Mouse (Mus musculus): ENCODE results near the gene Adgrb2. TPM values are rescaled to one million over a fixed set of nuclear protein-coding genes. Genes with fewer than 3 reads are reported as not detected.

Gene Adgrb2
- polyA plus RNA-seq, 1 experiment from 2014 or later = 1.5 TPM

DNA sequence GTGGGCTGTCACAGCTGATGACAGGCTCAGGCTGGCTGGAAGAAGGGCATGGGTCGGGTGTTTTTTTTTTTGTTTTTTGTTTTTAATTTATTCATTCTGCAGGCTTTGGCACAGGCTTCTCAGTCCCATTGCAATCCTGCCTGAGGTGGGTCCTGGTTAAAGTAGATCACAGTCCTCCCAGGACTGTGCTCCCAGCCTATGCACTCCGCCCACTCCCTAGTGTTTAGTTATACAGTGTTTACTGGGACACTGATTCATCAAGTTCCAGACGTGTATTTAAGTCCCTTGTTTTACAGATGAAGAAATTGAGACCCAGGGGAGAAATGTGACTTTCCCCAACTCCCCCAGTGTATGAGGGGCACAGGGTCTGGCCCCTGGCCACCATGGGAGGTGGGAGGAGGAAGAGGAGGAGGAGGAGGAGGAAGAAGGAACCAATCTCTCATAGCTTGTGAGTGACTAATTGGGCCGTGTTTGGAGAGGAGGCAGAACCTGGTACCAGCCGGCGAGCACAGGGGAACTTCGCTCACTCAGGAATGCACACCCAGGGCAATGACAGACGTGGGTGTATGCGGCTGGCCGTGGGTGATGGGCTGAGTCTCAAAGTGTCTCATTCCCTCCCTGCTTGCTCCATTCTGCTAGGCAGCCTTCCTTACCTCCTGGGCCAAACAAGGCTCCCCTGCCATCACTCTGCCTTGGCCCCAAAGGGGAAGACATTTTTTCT is 39.0 kb downstream of the Adgrb2 start:
- Histone ChIP-seq H3K27ac (replicated peaks; ENCODE audit: low read depth, low read length) (no peak overlapping the region), H3K4me1 (ENCODE audit: control insufficient read depth, insufficient read depth, low read length) (no peaks in the 10 kb centered on the region), H3K4me2 (ENCODE audit: low read depth, severe bottlenecking) (no peak overlapping the region), H3K9me3 (ENCODE audit: control insufficient read depth, low read length) (no peaks in the 10 kb centered on the region), H3K9ac (ENCODE audit: low read length) (no peak overlapping the region), H3K27me3 (ENCODE audit: control insufficient read depth, insufficient read depth, low read length) (no peaks in the 10 kb centered on the region), H3K4me3 (ENCODE audit: low read depth, low read length) (no peak overlapping the region), H3K36me3 (ENCODE audit: control insufficient read depth, insufficient read depth, low read length) (no peaks in the 10 kb centered on the region)
- 74% methylated on average over 10 of the region's 10 CpGs for WGBS
- DNase-seq (ENCODE audit: low spot score) = no peak
- ATAC-seq (ENCODE audit: insufficient number of reproducible peaks, low FRiP score, low TSS enrichment, low read depth) = no peak

DNA sequence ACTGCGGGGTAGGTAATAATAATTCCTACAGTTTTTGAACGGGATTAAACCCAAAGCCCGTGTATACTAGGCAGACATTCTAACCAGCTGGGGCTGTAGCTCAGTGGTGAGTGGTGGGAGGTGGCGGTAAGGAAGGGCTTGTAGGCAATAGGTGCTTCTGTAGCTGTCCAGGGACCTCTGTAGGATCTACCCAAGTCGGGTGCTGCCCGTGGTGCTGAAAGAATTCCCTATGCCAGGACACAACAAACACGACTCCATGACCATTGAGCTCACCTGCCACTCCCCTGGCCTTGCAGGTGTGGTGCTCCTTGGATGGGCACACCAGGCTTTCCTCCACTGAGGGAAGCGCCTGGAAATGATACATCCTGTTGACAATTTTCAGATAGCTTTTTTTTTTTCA is 40.9 kb downstream of the Adgrb2 start:
- Histone ChIP-seq H3K27ac (replicated peaks; ENCODE audit: low read depth, low read length) (no peak overlapping the region), H3K9me3 (ENCODE audit: control insufficient read depth, low read length) (no peaks in the 10 kb centered on the region), H3K9ac (ENCODE audit: low read length) (no peak overlapping the region), H3K4me2 (ENCODE audit: low read depth, severe bottlenecking) (no peak overlapping the region), H3K4me3 (ENCODE audit: low read depth, low read length) (no peak overlapping the region), H3K36me3 (ENCODE audit: control insufficient read depth, insufficient read depth, low read length) (no peaks in the 10 kb centered on the region), H3K4me1 (ENCODE audit: control insufficient read depth, insufficient read depth, low read length) (no peaks in the 10 kb centered on the region), H3K27me3 (ENCODE audit: control insufficient read depth, insufficient read depth, low read length) (no peaks in the 10 kb centered on the region)
- no peak for ATAC-seq (ENCODE audit: insufficient number of reproducible peaks, low FRiP score, low TSS enrichment, low read depth)
- WGBS = 41% methylated on average over 8 of the region's 8 CpGs
- peak; percentile 71 for DNase-seq (ENCODE audit: low spot score)

DNA sequence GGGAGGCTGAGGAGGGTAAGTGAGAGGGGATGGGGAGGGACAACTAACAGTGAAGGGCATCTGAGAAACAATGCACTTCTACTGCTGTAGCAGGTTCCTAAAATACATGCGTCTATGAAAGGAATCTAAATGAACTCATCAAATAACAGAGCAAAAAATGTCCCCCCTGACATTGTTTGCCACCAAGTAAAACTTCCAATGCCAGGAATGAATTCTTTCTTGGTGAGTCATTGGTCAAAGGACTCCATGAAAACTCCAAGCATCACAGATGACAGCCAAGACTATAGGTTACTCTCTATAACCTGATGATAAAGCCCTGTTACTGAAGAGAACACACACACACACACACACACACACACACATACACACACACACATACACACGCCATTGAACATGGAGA is 46.5 kb downstream of the Adgrb2 start:
- Histone ChIP-seq H3K4me2 (ENCODE audit: low read depth, severe bottlenecking) (no peak overlapping the region), H3K9me3 (ENCODE audit: control insufficient read depth, low read length) (no peaks in the 10 kb centered on the region), H3K4me1 (ENCODE audit: control insufficient read depth, insufficient read depth, low read length) (no peaks in the 10 kb centered on the region), H3K27me3 (ENCODE audit: control insufficient read depth, insufficient read depth, low read length) (peaks cover 8% of the 10 kb centered on the region), H3K9ac (ENCODE audit: low read length) (no peak overlapping the region), H3K27ac (replicated peaks; ENCODE audit: low read depth, low read length) (no peak overlapping the region), H3K36me3 (ENCODE audit: control insufficient read depth, insufficient read depth, low read length) (no peaks in the 10 kb centered on the region), H3K4me3 (ENCODE audit: low read depth, low read length) (no peak overlapping the region)
- WGBS = 86% methylated on average over 2 of the region's 2 CpGs
- DNase-seq (ENCODE audit: low spot score) = no peak
- ATAC-seq (ENCODE audit: insufficient number of reproducible peaks, low FRiP score, low TSS enrichment, low read depth) = no peak

DNA sequence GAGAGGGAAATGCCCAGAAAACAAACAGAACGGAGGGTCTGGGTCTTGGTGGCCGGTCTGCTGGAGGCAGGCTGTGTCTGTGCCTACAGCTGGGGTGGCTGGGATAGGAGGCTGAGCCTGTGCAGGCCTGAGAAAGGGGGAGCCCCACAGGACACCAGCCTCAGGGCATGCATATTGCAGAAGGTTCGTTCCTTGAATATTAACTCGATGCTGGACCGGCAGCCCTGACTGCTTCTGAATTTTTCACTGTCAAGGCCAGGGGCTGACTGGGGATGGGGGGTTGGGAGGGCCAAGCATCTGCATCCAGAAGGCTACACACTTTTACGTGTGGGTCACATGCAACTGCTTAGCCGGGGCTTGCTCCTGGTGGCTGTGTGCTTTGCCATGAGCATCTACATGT is 48.8 kb downstream of the Adgrb2 start:
- Histone ChIP-seq H3K27ac (replicated peaks; ENCODE audit: low read depth, low read length) (no peak overlapping the region), H3K4me2 (ENCODE audit: low read depth, severe bottlenecking) (no peak overlapping the region), H3K4me3 (ENCODE audit: low read depth, low read length) (no peak overlapping the region), H3K36me3 (ENCODE audit: control insufficient read depth, insufficient read depth, low read length) (no peaks in the 10 kb centered on the region), H3K9ac (ENCODE audit: low read length) (no peak overlapping the region), H3K27me3 (ENCODE audit: control insufficient read depth, insufficient read depth, low read length) (peaks cover 8% of the 10 kb centered on the region), H3K9me3 (ENCODE audit: control insufficient read depth, low read length) (no peaks in the 10 kb centered on the region), H3K4me1 (ENCODE audit: control insufficient read depth, insufficient read depth, low read length) (peaks cover 9% of the 10 kb centered on the region; the same call in 1 of the 2 replicates)
- DNase-seq (ENCODE audit: low spot score) (no peak), ATAC-seq (ENCODE audit: insufficient number of reproducible peaks, low FRiP score, low TSS enrichment, low read depth) (no peak)
- WGBS = 58% methylated on average over 7 of the region's 7 CpGs

DNA sequence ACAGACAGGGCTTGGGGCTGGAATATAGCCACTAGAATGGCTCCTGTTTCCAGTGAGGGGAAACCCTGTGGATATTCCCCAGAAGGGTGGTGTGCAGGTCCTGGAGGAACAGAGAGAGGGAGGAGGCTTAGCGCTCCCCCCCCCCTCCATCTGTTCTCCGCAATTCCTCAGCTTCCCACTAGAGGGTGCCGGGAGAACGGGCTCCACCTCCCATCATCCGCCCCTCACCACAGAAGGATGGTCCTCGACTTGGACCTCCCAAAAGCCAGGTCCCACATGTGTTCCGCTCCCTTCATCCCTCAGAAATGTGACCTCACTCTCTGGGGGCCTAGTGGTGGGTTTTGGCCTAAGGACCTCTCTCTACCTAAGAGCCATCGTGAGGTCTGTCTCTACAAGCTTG is 51.4 kb downstream of the Adgrb2 start:
- Histone ChIP-seq H3K9ac (ENCODE audit: low read length) (no peak overlapping the region), H3K4me1 (ENCODE audit: control insufficient read depth, insufficient read depth, low read length) (peaks cover 9% of the 10 kb centered on the region; the same call in 1 of the 2 replicates), H3K27ac (replicated peaks; ENCODE audit: low read depth, low read length) (no peak overlapping the region), H3K27me3 (ENCODE audit: control insufficient read depth, insufficient read depth, low read length) (peaks cover 8% of the 10 kb centered on the region), H3K9me3 (ENCODE audit: control insufficient read depth, low read length) (no peaks in the 10 kb centered on the region), H3K4me2 (ENCODE audit: low read depth, severe bottlenecking) (no peak overlapping the region), H3K4me3 (ENCODE audit: low read depth, low read length) (no peak overlapping the region), H3K36me3 (ENCODE audit: control insufficient read depth, insufficient read depth, low read length) (no peaks in the 10 kb centered on the region)
- DNase-seq (ENCODE audit: low spot score) = peak; percentile 73
- ATAC-seq (ENCODE audit: insufficient number of reproducible peaks, low FRiP score, low TSS enrichment, low read depth) = peak; percentile 13; the same call in 1 of the 2 replicates
- WGBS = 8% methylated on average over 8 of the region's 8 CpGs

DNA sequence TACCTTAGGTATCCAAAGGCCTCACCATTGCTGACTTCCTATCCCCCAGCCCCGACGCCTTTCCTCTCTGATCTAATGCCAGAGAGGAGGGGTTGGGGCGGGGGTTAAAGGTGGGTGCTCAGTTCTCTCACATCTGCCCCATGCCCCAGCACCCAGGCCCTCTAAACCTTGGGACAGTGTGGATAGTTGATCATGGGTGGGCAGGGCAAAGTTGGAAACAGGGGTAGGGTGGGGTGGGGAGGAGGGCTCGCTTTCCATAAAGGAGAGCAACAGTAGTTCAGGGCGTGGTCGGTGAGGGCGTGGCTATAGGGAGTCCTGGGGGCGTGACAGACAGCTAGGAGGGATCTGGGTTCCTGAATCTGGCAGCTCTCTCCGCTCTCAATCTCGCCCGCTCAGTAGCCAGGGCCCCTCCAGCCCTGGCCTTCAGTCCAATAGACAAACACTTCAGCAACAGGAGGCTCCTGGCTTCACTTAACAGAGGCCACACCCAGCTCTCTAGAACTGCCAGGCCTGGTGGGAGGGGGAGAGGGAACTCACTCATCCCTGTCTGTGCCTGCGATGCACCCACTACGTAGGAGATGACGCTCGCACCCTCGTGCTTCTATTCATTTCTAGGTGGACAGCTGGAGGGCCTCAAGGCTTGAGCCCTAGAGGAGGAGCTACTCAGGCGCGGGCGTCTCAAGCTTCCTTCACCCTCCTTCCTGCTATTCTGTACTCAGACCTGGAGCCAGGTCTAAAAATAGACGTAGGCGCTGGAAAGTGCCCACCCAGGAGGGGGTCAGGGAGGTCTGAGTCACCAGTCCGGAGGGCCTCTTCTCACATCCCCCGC is 52.1 kb downstream of the Adgrb2 start:
- Histone ChIP-seq H3K4me2 (ENCODE audit: low read depth, severe bottlenecking) (peak overlapping the region; percentile 16; the same call in 1 of the 2 replicates), H3K4me1 (ENCODE audit: control insufficient read depth, insufficient read depth, low read length) (peaks cover 9% of the 10 kb centered on the region; the same call in 1 of the 2 replicates), H3K36me3 (ENCODE audit: control insufficient read depth, insufficient read depth, low read length) (no peaks in the 10 kb centered on the region), H3K9ac (ENCODE audit: low read length) (no peak overlapping the region), H3K4me3 (ENCODE audit: low read depth, low read length) (no peak overlapping the region), H3K9me3 (ENCODE audit: control insufficient read depth, low read length) (no peaks in the 10 kb centered on the region), H3K27ac (replicated peaks; ENCODE audit: low read depth, low read length) (no peak overlapping the region), H3K27me3 (ENCODE audit: control insufficient read depth, insufficient read depth, low read length) (peaks cover 8% of the 10 kb centered on the region)
- DNase-seq (ENCODE audit: low spot score) = no peak
- ATAC-seq (ENCODE audit: insufficient number of reproducible peaks, low FRiP score, low TSS enrichment, low read depth) = peak; percentile 65
- WGBS = 10% methylated on average over 23 of the region's 23 CpGs

DNA sequence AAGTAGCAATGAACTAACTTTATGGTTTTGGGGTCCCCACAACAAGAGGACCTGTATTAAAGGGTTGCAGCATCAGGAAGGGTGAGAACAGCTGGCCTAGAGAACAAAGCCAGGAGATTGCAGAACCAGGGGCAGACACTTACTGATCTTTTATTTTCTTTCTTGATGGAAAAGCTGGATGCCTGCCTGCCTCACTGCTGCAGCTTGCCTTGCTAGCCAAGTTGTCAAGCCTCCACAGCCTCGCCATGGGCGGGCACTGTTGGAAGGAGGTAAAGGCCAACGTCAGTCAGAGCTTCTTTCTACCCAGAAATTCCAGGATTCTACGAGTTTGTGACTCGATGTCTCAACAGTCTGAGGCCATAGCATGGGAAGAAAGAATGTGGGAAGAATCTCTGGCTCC is 54.7 kb downstream of the Adgrb2 start:
- H3K4me3 ChIP-seq (ENCODE audit: low read depth, low read length) = no peak overlapping the region
- H3K9ac ChIP-seq (ENCODE audit: low read length) = no peak overlapping the region
- H3K27me3 ChIP-seq (ENCODE audit: control insufficient read depth, insufficient read depth, low read length) = peaks cover 6% of the 10 kb centered on the region
- no peaks in the 10 kb centered on the region for H3K9me3 ChIP-seq (ENCODE audit: control insufficient read depth, low read length)
- H3K36me3 ChIP-seq (ENCODE audit: control insufficient read depth, insufficient read depth, low read length) = no peaks in the 10 kb centered on the region
- DNase-seq (ENCODE audit: low spot score) (no peak), ATAC-seq (ENCODE audit: insufficient number of reproducible peaks, low FRiP score, low TSS enrichment, low read depth) (no peak)
- H3K4me1 ChIP-seq (ENCODE audit: control insufficient read depth, insufficient read depth, low read length) = peaks cover 22% of the 10 kb centered on the region
- H3K27ac ChIP-seq (replicated peaks; ENCODE audit: low read depth, low read length) = no peak overlapping the region
- WGBS = 50% methylated on average over 5 of the region's 5 CpGs
- H3K4me2 ChIP-seq (ENCODE audit: low read depth, severe bottlenecking) = no peak overlapping the region

DNA sequence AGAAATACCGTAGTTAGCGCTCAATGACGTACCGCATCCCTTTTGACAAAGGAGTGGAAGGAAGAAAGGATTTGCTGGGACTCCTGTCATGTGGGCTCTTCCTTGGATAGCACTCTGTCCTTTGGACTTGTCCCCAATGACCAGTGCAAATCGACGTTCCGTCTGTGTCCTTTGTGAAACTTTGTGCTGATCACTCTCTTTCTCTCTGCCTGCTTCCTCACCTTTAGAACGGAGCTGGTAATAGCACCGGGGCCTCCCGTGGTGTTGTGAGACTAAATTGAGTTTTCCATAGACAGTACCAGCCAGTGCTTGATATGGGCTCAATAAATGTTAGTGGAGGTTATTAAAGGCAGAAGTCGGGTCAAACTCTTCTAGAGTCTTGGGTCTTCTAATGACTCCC is 56.4 kb downstream of the Adgrb2 start:
- no peak overlapping the region for H3K4me3 ChIP-seq (ENCODE audit: low read depth, low read length)
- peaks cover 35% of the 10 kb centered on the region for H3K4me1 ChIP-seq (ENCODE audit: control insufficient read depth, insufficient read depth, low read length)
- WGBS = 85% methylated on average over 11 of the region's 11 CpGs
- DNase-seq (ENCODE audit: low spot score) (no peak), ATAC-seq (ENCODE audit: insufficient number of reproducible peaks, low FRiP score, low TSS enrichment, low read depth) (no peak)
- H3K9me3 ChIP-seq (ENCODE audit: control insufficient read depth, low read length) = no peaks in the 10 kb centered on the region
- no peak overlapping the region for H3K4me2 ChIP-seq (ENCODE audit: low read depth, severe bottlenecking)
- H3K9ac ChIP-seq (ENCODE audit: low read length) = no peak overlapping the region
- H3K36me3 ChIP-seq (ENCODE audit: control insufficient read depth, insufficient read depth, low read length) = no peaks in the 10 kb centered on the region
- H3K27ac ChIP-seq (replicated peaks; ENCODE audit: low read depth, low read length) = no peak overlapping the region
- H3K27me3 ChIP-seq (ENCODE audit: control insufficient read depth, insufficient read depth, low read length) = no peaks in the 10 kb centered on the region

All from limb, embryonic 11.5 days (tissue).